Mouse (Mus musculus): ENCODE measurements around the gene Gm14459. TPM values are rescaled to one million over a fixed set of nuclear protein-coding genes. Genes with fewer than 3 reads are reported as not detected.
"Not testable (repeated sequence)": the region's sequence is repeated elsewhere in the genome, so short reads cannot be mapped to it uniquely, and the experiment has no call there.

Gm14459 gene
- total RNA-seq (2015; ENCODE audit: low replicate concordance) (not detected in 2 replicates), total RNA-seq (2017; ENCODE audit: low replicate concordance) (not detected in 2 replicates)

DNA sequence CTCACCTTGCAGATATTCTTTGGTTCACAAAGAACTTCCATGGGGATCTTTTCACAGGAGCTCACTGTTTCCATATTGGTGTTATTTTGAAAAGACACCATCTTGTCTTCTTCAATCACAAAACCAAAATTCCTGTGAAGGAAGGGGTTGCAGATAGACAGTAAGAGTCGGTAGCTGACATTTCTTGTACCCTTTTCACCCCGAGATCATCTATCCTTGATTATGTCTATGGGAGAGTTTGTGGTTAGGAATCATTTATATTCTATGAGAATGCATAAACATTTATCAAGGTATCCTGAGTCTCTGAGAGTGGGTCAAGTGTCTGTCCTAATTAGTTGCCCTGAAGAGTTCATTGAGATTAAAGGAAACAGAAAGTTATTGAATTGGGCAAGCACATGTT lies at the start of gene Gm14459:
Gene Gm14459, minus strand, starts transcription at position 101 of the 400 bp plus-strand sequence.
- ATAC-seq (replicated peaks; ENCODE audit: low FRiP score, poor library complexity, severe bottlenecking): no peak

DNA sequence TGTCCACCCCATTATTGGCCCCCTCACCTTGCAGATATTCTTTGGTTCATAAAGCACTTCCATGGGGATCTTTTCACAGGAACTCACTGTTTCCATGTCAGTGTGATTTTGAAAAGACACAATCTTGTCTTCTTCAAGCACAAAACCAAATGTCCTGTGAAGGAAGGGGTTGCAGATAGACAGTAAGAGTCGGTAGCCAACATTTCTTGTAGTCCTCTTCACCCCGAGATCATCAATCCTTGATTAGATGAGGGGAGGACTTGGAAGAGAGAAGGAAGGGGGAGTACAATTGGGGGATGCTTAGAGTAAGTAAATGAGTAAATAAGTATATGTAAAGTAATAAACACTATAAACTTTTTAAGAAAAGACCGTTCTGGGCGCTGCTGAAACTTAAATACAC lies 23.4 kb upstream of the Gm14459 start, which contains the start of gene Ssxb6:
Gene Ssxb6, minus strand, starts transcription at position 101 of the 400 bp plus-strand sequence.
- not testable (repeated sequence) for ATAC-seq (replicated peaks; ENCODE audit: low FRiP score, poor library complexity, severe bottlenecking)

Other genes with a start within 250 kb of the Gm14459 start
- gene Ssxb10, start 197.5 kb downstream of the Gm14459 start, total RNA-seq (2015; ENCODE audit: low replicate concordance): not detected in 2 replicates
- not detected in 2 replicates for gene Ssxb10, start 197.5 kb downstream of the Gm14459 start, total RNA-seq (2017; ENCODE audit: low replicate concordance)
- gene Ssxb9, start 158.0 kb downstream of the Gm14459 start, total RNA-seq (2015; ENCODE audit: low replicate concordance): not detected in 2 replicates
- gene Ssxb9, start 158.0 kb downstream of the Gm14459 start, total RNA-seq (2017; ENCODE audit: low replicate concordance): not detected in 2 replicates
- not detected in 2 replicates for gene Ssxb1, start 111.6 kb downstream of the Gm14459 start, total RNA-seq (2015; ENCODE audit: low replicate concordance)
- gene Ssxb1, start 111.6 kb downstream of the Gm14459 start, total RNA-seq (2017; ENCODE audit: low replicate concordance): not detected in 2 replicates
- not detected in 2 replicates for gene Ssxb2, start 63.2 kb downstream of the Gm14459 start, total RNA-seq (2015; ENCODE audit: low replicate concordance)
- not detected in 2 replicates for gene Ssxb2, start 63.2 kb downstream of the Gm14459 start, total RNA-seq (2017; ENCODE audit: low replicate concordance)
- gene Ssxb6, start 23.3 kb upstream of the Gm14459 start, total RNA-seq (2015; ENCODE audit: low replicate concordance): not detected in 2 replicates
- not detected in 2 replicates for gene Ssxb6, start 23.3 kb upstream of the Gm14459 start, total RNA-seq (2017; ENCODE audit: low replicate concordance)
- gene Ssxb3, start 66.9 kb upstream of the Gm14459 start, total RNA-seq (2015; ENCODE audit: low replicate concordance): not detected in 2 replicates
- gene Ssxb3, start 66.9 kb upstream of the Gm14459 start, total RNA-seq (2017; ENCODE audit: low replicate concordance): not detected in 2 replicates
- not detected in 2 replicates for gene Ssxb8, start 165.9 kb upstream of the Gm14459 start, total RNA-seq (2015; ENCODE audit: low replicate concordance)
- gene Ssxb8, start 165.9 kb upstream of the Gm14459 start, total RNA-seq (2017; ENCODE audit: low replicate concordance): not detected in 2 replicates
- not detected in 2 replicates for gene Ssx9, start 223.5 kb upstream of the Gm14459 start, total RNA-seq (2015; ENCODE audit: low replicate concordance)
- not detected in 2 replicates for gene Ssx9, start 223.5 kb upstream of the Gm14459 start, total RNA-seq (2017; ENCODE audit: low replicate concordance)